Mouse (Mus musculus): ENCODE data around the gene Ccdc117. TPM values are rescaled to one million over a fixed set of nuclear protein-coding genes. Genes with fewer than 3 reads are reported as not detected.

Gene Ccdc117
- total RNA-seq, 1 experiment, result 27.4 TPM

DNA sequence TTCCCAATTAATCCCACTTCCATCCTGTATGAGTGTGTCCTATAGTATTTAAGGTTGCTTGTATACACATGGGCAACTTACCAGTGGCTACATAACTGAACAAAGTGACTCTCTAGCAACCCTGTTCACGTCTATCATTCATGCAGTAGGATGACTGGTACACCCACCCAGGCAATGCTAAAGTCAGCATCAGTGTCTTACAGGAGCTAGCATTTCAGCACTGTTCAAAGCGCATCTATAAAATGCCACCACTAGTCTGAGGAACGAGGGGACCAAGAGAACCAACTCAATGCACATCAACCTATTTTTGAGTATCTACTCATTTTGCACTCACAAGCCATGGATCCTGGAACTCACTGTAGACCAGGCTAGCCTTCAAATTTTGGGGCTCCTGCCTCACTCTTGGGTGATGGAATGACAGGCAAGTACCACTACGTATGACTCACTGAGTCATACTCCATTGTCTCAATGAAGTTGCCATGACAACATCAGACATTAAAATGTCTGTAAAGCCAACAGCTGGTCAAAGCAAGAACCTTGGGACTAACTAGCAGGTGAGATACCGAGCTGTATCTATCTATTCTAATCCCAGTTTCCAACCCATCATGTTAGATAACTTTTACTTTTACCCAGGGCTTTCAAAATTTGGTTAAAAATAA, 14.0 kb downstream of the Ccdc117 start:
- in situ Hi-C loops (cut with MboI; ENCODE audit: low sequenced_read_pairs in 2 of 2, unreplicated experiment in 2 of 2), result no loop called here
- Histone ChIP-seq H3K4me3 (ENCODE audit: insufficient read depth in 1 of 2, low read depth in 1 of 2, low read length in 2 of 2, poor library complexity in 1 of 2, severe bottlenecking in 1 of 2) (no peak overlapping the region), H3K36me3 (ENCODE audit: control insufficient read depth, insufficient read depth, low read length, poor library complexity, severe bottlenecking) (peaks cover 57% of the 10 kb centered on the region), H3K27ac (ENCODE audit: insufficient read depth, low read depth, low read length, poor library complexity, severe bottlenecking) (no peak overlapping the region), H3K4me1 (ENCODE audit: control insufficient read depth in 2 of 2, insufficient read depth in 2 of 2, low read length in 2 of 2, poor library complexity in 1 of 2) (peaks cover 0 to 3% of the 10 kb centered on the region in 2 experiments; a peak in 1 of 4 replicates), H3K9me3 (ENCODE audit: control insufficient read depth, insufficient read depth, low read depth, low read length) (no peaks in the 10 kb centered on the region), H3K9ac (ENCODE audit: insufficient read depth, low read depth, low read length, poor library complexity, severe bottlenecking) (no peak overlapping the region)
- DNase-seq (ENCODE audit: low read depth, low spot score), result no peak
- no peak for TF ChIP-seq ZNF384 (IDR thresholded peaks at IDR 0.05; ENCODE audit: low read depth, low read length)

DNA sequence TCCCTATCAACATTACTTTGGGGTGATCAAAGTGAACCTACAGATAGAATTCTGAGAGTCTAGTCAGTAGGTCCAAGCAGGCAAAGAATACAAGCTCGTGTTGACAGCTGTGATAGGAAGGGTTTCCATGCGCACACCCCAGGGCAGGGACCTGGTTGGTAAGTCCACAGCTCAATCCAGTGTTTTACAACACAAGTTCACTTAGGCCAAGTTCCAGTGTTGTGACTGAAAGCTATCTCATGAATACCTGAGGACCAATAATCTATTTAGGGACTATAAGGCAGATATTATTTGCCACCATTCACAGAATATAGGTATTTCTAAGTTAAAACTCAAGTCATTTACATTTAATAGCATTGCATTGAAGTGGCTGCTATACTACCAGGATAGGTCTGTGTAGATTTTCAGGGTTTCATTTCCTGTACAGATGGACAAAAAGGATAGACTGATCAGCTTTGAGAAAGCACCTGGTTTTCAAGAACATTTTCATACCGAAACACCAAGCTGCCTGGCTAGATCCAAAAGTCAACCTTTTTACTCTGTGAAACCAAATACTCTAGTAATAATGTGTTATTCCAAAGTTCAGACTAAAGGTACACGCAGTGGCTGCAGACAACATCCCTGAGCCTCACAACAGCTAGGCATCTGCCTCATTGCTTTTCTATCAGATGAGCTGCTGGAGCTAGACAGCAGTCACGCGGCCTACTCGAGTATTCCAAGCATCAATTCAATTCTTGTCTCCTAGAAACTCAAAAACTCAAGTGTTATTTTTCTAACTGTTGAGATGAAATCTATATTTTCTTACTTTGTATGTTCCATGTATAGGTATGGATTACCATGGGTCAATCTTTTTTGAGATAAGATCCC, 15.2 kb downstream of the Ccdc117 start:
- Histone ChIP-seq H3K9ac (ENCODE audit: insufficient read depth, low read depth, low read length, poor library complexity, severe bottlenecking) (no peak overlapping the region), H3K4me1 (ENCODE audit: control insufficient read depth in 2 of 2, insufficient read depth in 2 of 2, low read length in 2 of 2, poor library complexity in 1 of 2) (peaks cover 0 to 3% of the 10 kb centered on the region in 2 experiments; a peak in 2 of 4 replicates), H3K4me3 (ENCODE audit: insufficient read depth in 1 of 2, low read depth in 1 of 2, low read length in 2 of 2, poor library complexity in 1 of 2, severe bottlenecking in 1 of 2) (no peak overlapping the region), H3K36me3 (ENCODE audit: control insufficient read depth, insufficient read depth, low read length, poor library complexity, severe bottlenecking) (peaks cover 52% of the 10 kb centered on the region), H3K9me3 (ENCODE audit: control insufficient read depth, insufficient read depth, low read depth, low read length) (no peaks in the 10 kb centered on the region), H3K27ac (ENCODE audit: insufficient read depth, low read depth, low read length, poor library complexity, severe bottlenecking) (peak overlapping the region; percentile 18; the same call in 1 of the 2 replicates)
- TF ChIP-seq CHD2 (IDR thresholded peaks at IDR 0.05; ENCODE audit: low read depth, low read length), result no peak
- no peak for TF ChIP-seq HCFC1 (IDR thresholded peaks at IDR 0.05; ENCODE audit: borderline replicate concordance, insufficient read depth, low read length)
- TF ChIP-seq MAFK (IDR thresholded peaks at IDR 0.05; ENCODE audit: insufficient read depth, low read depth, low read length), result no peak
- TF ChIP-seq ZNF384 (IDR thresholded peaks at IDR 0.05; ENCODE audit: low read depth, low read length), result no peak
- TF ChIP-seq ZC3H11A (IDR thresholded peaks at IDR 0.05; ENCODE audit: borderline replicate concordance, low read depth, low read length), result no peak
- in situ Hi-C loops (cut with MboI; ENCODE audit: low sequenced_read_pairs in 2 of 2, unreplicated experiment in 2 of 2), result no loop called here
- DNase-seq (ENCODE audit: low read depth, low spot score), result no peak

DNA sequence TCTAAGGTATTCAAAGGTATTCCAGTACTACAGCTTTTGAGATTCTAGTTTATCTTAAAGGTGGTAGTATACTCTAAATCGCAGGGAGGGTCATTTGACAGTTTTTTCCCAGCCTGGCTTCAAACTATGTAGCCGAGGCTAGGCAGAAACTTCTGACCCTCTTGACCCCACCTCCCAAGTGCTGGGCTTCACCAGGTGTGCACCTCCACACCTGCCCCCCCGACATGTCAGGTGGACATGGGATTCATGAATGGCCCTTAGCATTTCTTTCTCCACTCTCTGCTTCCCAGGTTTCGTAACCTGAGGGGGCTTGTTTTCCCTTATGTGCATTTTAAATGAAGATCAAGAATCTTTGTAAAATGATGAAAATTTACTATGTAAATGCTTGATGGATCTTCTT, 16.6 kb downstream of the Ccdc117 start:
- TF ChIP-seq ZC3H11A (IDR thresholded peaks at IDR 0.05; ENCODE audit: borderline replicate concordance, low read depth, low read length) (no peak), ZNF384 (IDR thresholded peaks at IDR 0.05; ENCODE audit: low read depth, low read length) (no peak), CHD2 (IDR thresholded peaks at IDR 0.05; ENCODE audit: low read depth, low read length) (no peak), MAFK (IDR thresholded peaks at IDR 0.05; ENCODE audit: insufficient read depth, low read depth, low read length) (no peak), HCFC1 (IDR thresholded peaks at IDR 0.05; ENCODE audit: borderline replicate concordance, insufficient read depth, low read length) (no peak)
- no peak for DNase-seq (ENCODE audit: low read depth, low spot score)
- no peak overlapping the region for H3K4me3 ChIP-seq (ENCODE audit: insufficient read depth in 1 of 2, low read depth in 1 of 2, low read length in 2 of 2, poor library complexity in 1 of 2, severe bottlenecking in 1 of 2)
- H3K4me1 ChIP-seq (ENCODE audit: control insufficient read depth in 2 of 2, insufficient read depth in 2 of 2, low read length in 2 of 2, poor library complexity in 1 of 2), result no peaks in the 10 kb centered on the region; a peak in 2 of 4 replicates
- no peak overlapping the region for H3K9ac ChIP-seq (ENCODE audit: insufficient read depth, low read depth, low read length, poor library complexity, severe bottlenecking)
- in situ Hi-C loops (cut with MboI; ENCODE audit: low sequenced_read_pairs in 2 of 2, unreplicated experiment in 2 of 2), result no loop called here
- H3K27ac ChIP-seq (ENCODE audit: insufficient read depth, low read depth, low read length, poor library complexity, severe bottlenecking), result no peak overlapping the region
- no peaks in the 10 kb centered on the region for H3K9me3 ChIP-seq (ENCODE audit: control insufficient read depth, insufficient read depth, low read depth, low read length)
- peaks cover 43% of the 10 kb centered on the region for H3K36me3 ChIP-seq (ENCODE audit: control insufficient read depth, insufficient read depth, low read length, poor library complexity, severe bottlenecking)

- peak overlapping the region in 1 of 2 experiments; percentile 79; a peak in 1 of 4 replicates for H3K4me3 ChIP-seq (ENCODE audit: insufficient read depth in 1 of 2, low read depth in 1 of 2, low read length in 2 of 2, poor library complexity in 1 of 2, severe bottlenecking in 1 of 2)
- H3K36me3 ChIP-seq (ENCODE audit: control insufficient read depth, insufficient read depth, low read length, poor library complexity, severe bottlenecking), result peaks cover 31% of the 10 kb centered on the region
- no peak overlapping the region for H3K27ac ChIP-seq (ENCODE audit: insufficient read depth, low read depth, low read length, poor library complexity, severe bottlenecking)
- H3K9me3 ChIP-seq (ENCODE audit: control insufficient read depth, insufficient read depth, low read depth, low read length), result no peaks in the 10 kb centered on the region
- peaks cover 2 to 5% of the 10 kb centered on the region in 2 experiments; a peak in 3 of 4 replicates for H3K4me1 ChIP-seq (ENCODE audit: control insufficient read depth in 2 of 2, insufficient read depth in 2 of 2, low read length in 2 of 2, poor library complexity in 1 of 2)
- TF ChIP-seq MAFK (IDR thresholded peaks at IDR 0.05; ENCODE audit: insufficient read depth, low read depth, low read length) (no peak), CHD2 (IDR thresholded peaks at IDR 0.05; ENCODE audit: low read depth, low read length) (no peak)
- in situ Hi-C loops (cut with MboI; ENCODE audit: low sequenced_read_pairs in 2 of 2, unreplicated experiment in 2 of 2), result no loop called here
- no peak overlapping the region for H3K9ac ChIP-seq (ENCODE audit: insufficient read depth, low read depth, low read length, poor library complexity, severe bottlenecking)
- DNase-seq (ENCODE audit: low read depth, low spot score), result no peak
These were observed 19.1 kb downstream of the Ccdc117 start for GRCm38 (mm10) chr11:5522798-5523415.

Measured in ES-E14 (cell line).